Mouse (Mus musculus) hindbrain, embryonic 16.5 days (tissue): ENCODE measurements around the gene Mgrn1. TPM values are rescaled to one million over a fixed set of nuclear protein-coding genes. Genes with fewer than 3 reads are reported as not detected.

Experiments
- ATAC-seq: fragments of 200-750 bp; cut with Nextera tagmentation; 2 replicates; pipeline ENCODE4 v1.8.0; 2017; ENCODE audit warnings: moderate TSS enrichment, moderate library complexity
- H3K27ac ChIP-seq: fragments of 300-500 bp; sonication (generic); 2 replicates; pipeline ENCODE4 v1.5.1; 2014; ENCODE audit warnings: low read depth, mild to moderate bottlenecking, control low read depth, low read length, moderate library complexity
- H3K27me3 ChIP-seq: fragments of 300-500 bp; sonication (generic); replicated peaks from 2 replicates; pipeline ENCODE4 v1.6.1; 2014; ENCODE audit warnings: low read length; ENCODE audit not compliant: control insufficient read depth, insufficient read depth
- H3K36me3 ChIP-seq: fragments of 300-500 bp; sonication (generic); 2 replicates; pipeline ENCODE4 v1.6.1; 2014; ENCODE audit warnings: mild to moderate bottlenecking, low read length, moderate library complexity, mixed read lengths; ENCODE audit not compliant: control insufficient read depth, insufficient read depth
- H3K4me1 ChIP-seq: fragments of 300-500 bp; sonication (generic); 2 replicates; pipeline ENCODE4 v1.6.1; 2014; ENCODE audit warnings: low read depth, low read length; ENCODE audit not compliant: control insufficient read depth, insufficient read depth
- H3K4me2 ChIP-seq: fragments of 300-500 bp; sonication (generic); 2 replicates; pipeline ENCODE4 v1.6.1; 2014; ENCODE audit warnings: mild to moderate bottlenecking, low read length, control low read depth, moderate library complexity
- H3K4me3 ChIP-seq: fragments of 300-500 bp; sonication (generic); 2 replicates; pipeline ENCODE4 v1.5.1; 2014; ENCODE audit warnings: mild to moderate bottlenecking, low read length, control low read depth, moderate library complexity
- H3K9ac ChIP-seq: fragments of 300-500 bp; sonication (generic); 2 replicates; pipeline ENCODE4 v1.6.1; 2014; ENCODE audit warnings: low read depth, mild to moderate bottlenecking, control low read depth, low read length, moderate library complexity
- H3K9me3 ChIP-seq: fragments of 300-500 bp; sonication (generic); 2 replicates; pipeline ENCODE4 v1.6.1; 2014; ENCODE audit warnings: mild to moderate bottlenecking, low read length, moderate library complexity; ENCODE audit not compliant: control insufficient read depth
- WGBS: fragments of 180-500 bp; shearing (Covaris S2); extraction: QIAGEN DNeasy Blood & Tissue Kit; methylation state at CpG from one replicate; pipeline ENCODE4 v1.1.7; 2014; 5-methylcytosine and 5-hydroxymethylcytosine counted together
- polyA plus RNA-seq: library from polyadenylated mRNA; unstranded; fragments of >200 nt; fragmentation: Nextera tagmentation; extraction: Ambion mirVana; gene quantifications from 2 replicates; pipeline ENCODE4 v1.2.1, GENCODE M21; 2015

The Mgrn1 gene
- polyA plus RNA-seq, 1 experiment from 2014 or later: 133 TPM

GRCm38 (mm10) chr16:4902390-4902789 is 16.3 kb downstream of the Mgrn1 start:
- Histone ChIP-seq H3K9ac (no peak overlapping the region), H3K4me1 (peaks cover 4% of the 10 kb centered on the region), H3K27me3 (no peaks in the 10 kb centered on the region), H3K4me2 (no peak overlapping the region), H3K4me3 (no peak overlapping the region), H3K36me3 (no peaks in the 10 kb centered on the region), H3K27ac (no peak overlapping the region), H3K9me3 (no peaks in the 10 kb centered on the region)
- ATAC-seq: no peak
- 72% methylated on average over 2 of the region's 2 CpGs for WGBS

- H3K4me2 ChIP-seq: no peak overlapping the region
- ATAC-seq: no peak
- no peaks in the 10 kb centered on the region for H3K36me3 ChIP-seq
These were observed 17.5 kb downstream of the Mgrn1 start for GRCm38 (mm10) chr16:4903491-4904102.

GRCm38 (mm10) chr16:4904878-4905277 is 18.8 kb downstream of the Mgrn1 start:
- Histone ChIP-seq H3K9ac (no peak overlapping the region), H3K27me3 (no peaks in the 10 kb centered on the region), H3K27ac (no peak overlapping the region), H3K4me2 (no peak overlapping the region), H3K4me1 (peaks cover 4% of the 10 kb centered on the region; the same call in 1 of the 2 replicates), H3K4me3 (no peak overlapping the region), H3K36me3 (peaks cover 4% of the 10 kb centered on the region; the same call in 1 of the 2 replicates), H3K9me3 (no peaks in the 10 kb centered on the region)
- whole genome bisulfite sequencing: 90% methylated on average over 3 of the region's 3 CpGs
- no peak for ATAC-seq

More at GRCm38 (mm10) chr16:4903491-4904102, 17.5 kb downstream of the Mgrn1 start:
- no peaks in the 10 kb centered on the region for H3K27me3 ChIP-seq
- H3K4me1 ChIP-seq: peaks cover 4% of the 10 kb centered on the region; the same call in 1 of the 2 replicates
- no peak overlapping the region for H3K4me3 ChIP-seq
- no peak overlapping the region for H3K27ac ChIP-seq
- no peaks in the 10 kb centered on the region for H3K9me3 ChIP-seq
- WGBS: 88% methylated on average over 6 of the region's 6 CpGs
- no peak overlapping the region for H3K9ac ChIP-seq

GRCm38 (mm10) chr16:4905591-4905990 is 19.5 kb downstream of the Mgrn1 start:
- no peak overlapping the region for H3K4me2 ChIP-seq
- H3K4me3 ChIP-seq: no peak overlapping the region
- no peak overlapping the region for H3K9ac ChIP-seq
- no peak for ATAC-seq
- no peak overlapping the region for H3K27ac ChIP-seq
- peaks cover 4% of the 10 kb centered on the region; the same call in 1 of the 2 replicates for H3K4me1 ChIP-seq
- no peaks in the 10 kb centered on the region for H3K9me3 ChIP-seq
- 64% methylated on average over 1 of the region's 1 CpGs for WGBS
- no peaks in the 10 kb centered on the region for H3K27me3 ChIP-seq
- peaks cover 4% of the 10 kb centered on the region; the same call in 1 of the 2 replicates for H3K36me3 ChIP-seq

GRCm38 (mm10) chr16:4906559-4906958 is 20.5 kb downstream of the Mgrn1 start:
- Histone ChIP-seq H3K4me2 (no peak overlapping the region), H3K27ac (no peak overlapping the region), H3K9me3 (no peaks in the 10 kb centered on the region), H3K4me3 (no peak overlapping the region), H3K27me3 (no peaks in the 10 kb centered on the region), H3K9ac (no peak overlapping the region), H3K36me3 (peaks cover 7% of the 10 kb centered on the region), H3K4me1 (no peaks in the 10 kb centered on the region)
- no peak for ATAC-seq

GRCm38 (mm10) chr16:4907386-4907785 is 21.3 kb downstream of the Mgrn1 start:
- no peaks in the 10 kb centered on the region for H3K4me1 ChIP-seq
- H3K36me3 ChIP-seq: peaks cover 13% of the 10 kb centered on the region
- no peak overlapping the region for H3K4me2 ChIP-seq
- ATAC-seq: peak; percentile 46; the same call in 1 of the 2 replicates
- H3K27me3 ChIP-seq: no peaks in the 10 kb centered on the region
- H3K9ac ChIP-seq: no peak overlapping the region
- no peak overlapping the region for H3K4me3 ChIP-seq
- no peak overlapping the region for H3K27ac ChIP-seq
- no peaks in the 10 kb centered on the region for H3K9me3 ChIP-seq
- WGBS: 89% methylated on average over 2 of the region's 2 CpGs

GRCm38 (mm10) chr16:4907972-4908371 is 21.9 kb downstream of the Mgrn1 start:
- H3K4me1 ChIP-seq: no peaks in the 10 kb centered on the region
- H3K4me2 ChIP-seq: no peak overlapping the region
- WGBS: 45% methylated on average over 4 of the region's 5 CpGs
- H3K9me3 ChIP-seq: no peaks in the 10 kb centered on the region
- H3K27me3 ChIP-seq: no peaks in the 10 kb centered on the region
- no peak overlapping the region for H3K9ac ChIP-seq
- no peak overlapping the region for H3K4me3 ChIP-seq
- H3K27ac ChIP-seq: no peak overlapping the region
- H3K36me3 ChIP-seq: peaks cover 13% of the 10 kb centered on the region
- ATAC-seq: no peak

- H3K4me2 ChIP-seq: no peak overlapping the region
- no peak overlapping the region for H3K27ac ChIP-seq
- no peaks in the 10 kb centered on the region for H3K9me3 ChIP-seq
- H3K27me3 ChIP-seq: no peaks in the 10 kb centered on the region
- no peak overlapping the region for H3K4me3 ChIP-seq
- WGBS: 98% methylated on average over 2 of the region's 2 CpGs
- ATAC-seq: no peak
- no peaks in the 10 kb centered on the region for H3K4me1 ChIP-seq
- peaks cover 13% of the 10 kb centered on the region for H3K36me3 ChIP-seq
- H3K9ac ChIP-seq: no peak overlapping the region
These were observed 23.7 kb downstream of the Mgrn1 start for GRCm38 (mm10) chr16:4909745-4910144.

- peaks cover 19% of the 10 kb centered on the region for H3K36me3 ChIP-seq
- H3K4me2 ChIP-seq: no peak overlapping the region
- H3K9me3 ChIP-seq: no peaks in the 10 kb centered on the region
- H3K4me3 ChIP-seq: no peak overlapping the region
- H3K27me3 ChIP-seq: no peaks in the 10 kb centered on the region
- no peak for ATAC-seq
- H3K27ac ChIP-seq: no peak overlapping the region
- WGBS: 95% methylated on average over 8 of the region's 8 CpGs
- H3K9ac ChIP-seq: no peak overlapping the region
- no peaks in the 10 kb centered on the region for H3K4me1 ChIP-seq
These were observed 24.7 kb downstream of the Mgrn1 start for GRCm38 (mm10) chr16:4910758-4911157.
